Comparison of ENCODE assay signal across 28 mouse cellular contexts in the genomic region with DNA sequence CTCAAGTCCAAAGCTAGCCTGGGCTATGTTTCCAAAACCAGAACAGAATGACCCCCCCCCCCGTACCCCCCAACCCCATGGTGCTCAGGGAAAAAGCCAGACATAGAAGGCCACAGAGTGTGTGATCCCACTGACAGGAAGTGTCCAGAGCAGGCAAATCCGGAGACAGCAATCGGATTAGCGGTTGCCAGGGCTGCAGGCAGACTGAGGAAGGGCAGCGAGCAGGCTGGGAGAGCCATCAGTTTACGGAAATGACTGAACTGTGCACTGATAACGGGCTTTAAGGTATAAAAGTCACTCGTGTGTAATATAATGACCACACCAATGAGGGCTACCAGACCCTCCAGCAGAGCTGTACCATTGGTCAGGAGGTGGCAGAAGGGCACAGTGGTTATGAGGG. TPM values are rescaled to one million over a fixed set of nuclear protein-coding genes. Genes with fewer than 3 reads are reported as not detected.
DNase-seq lines count a peak whose midpoint lies in the region; ATAC-seq lines count a peak whose summit lies in the region.
"Had no signal": no experiment of that assay in that cellular context is flagged by ENCODE, and none has a peak within 500 bp of the region (broad histone marks: within the 10 kb centered on the region; RNA-seq: fewer than 3 reads in every experiment).

No protein-coding gene starts in this region.

- H3K4me3 ChIP-seq in heart, embryonic 15.5 days: no peak overlapping the region
- no peak overlapping the region for H3K4me3 ChIP-seq in midbrain, embryonic 11.5 days (ENCODE audit: low read depth, low read length)
- no peak overlapping the region for H3K4me3 ChIP-seq in midbrain, embryonic 16.5 days (ENCODE audit: low read depth, low read length)
- H3K4me3 ChIP-seq: embryonic facial prominence, embryonic 15.5 days; forebrain, embryonic 15.5 days; limb, embryonic 13.5 days; liver, embryonic 12.5 days; myocyte; neural tube, embryonic 13.5 days had no signal

- 27% methylated on average over 8 of the region's 8 CpGs for WGBS in heart, embryonic 15.5 days
- 8% methylated on average over 8 of the region's 8 CpGs for whole genome bisulfite sequencing in midbrain, embryonic 11.5 days
- 9% methylated on average over 8 of the region's 8 CpGs for whole genome bisulfite sequencing in midbrain, embryonic 16.5 days

- peak; percentile 29; the same call in 1 of the 2 replicates for ATAC-seq in heart, embryonic 15.5 days (replicated peaks; ENCODE audit: insufficient number of reproducible peaks, insufficient read depth, low FRiP score, low read depth)
- ATAC-seq in midbrain, embryonic 11.5 days (ENCODE audit: low FRiP score): peak; percentile 40; the same call in 1 of the 2 replicates
- ATAC-seq in midbrain, embryonic 16.5 days: no peak
- ATAC-seq: activated CD4-positive, CD25-positive, alpha-beta regulatory T cell, adult 4 months; forebrain, embryonic 15.5 days; liver, embryonic 12.5 days had no signal

- no peaks in the 10 kb centered on the region for H3K9me3 ChIP-seq in heart, embryonic 15.5 days (replicated peaks)
- H3K9me3 ChIP-seq in midbrain, embryonic 11.5 days (ENCODE audit: control insufficient read depth, low read length): no peaks in the 10 kb centered on the region
- H3K9me3 ChIP-seq in midbrain, embryonic 16.5 days (replicated peaks; ENCODE audit: control insufficient read depth, low read length, poor library complexity, severe bottlenecking): no peaks in the 10 kb centered on the region
- H3K9me3 ChIP-seq: embryonic facial prominence, embryonic 15.5 days; forebrain, embryonic 15.5 days; G1E; limb, embryonic 13.5 days; liver, embryonic 12.5 days; neural tube, embryonic 13.5 days had no signal

- no peak overlapping the region for H3K9ac ChIP-seq in heart, embryonic 15.5 days
- H3K9ac ChIP-seq in midbrain, embryonic 11.5 days (ENCODE audit: low read length): no peak overlapping the region
- 0 out of 2 replicates have a peak overlapping the region, but pooled peaks have one; percentile 30 for H3K9ac ChIP-seq in midbrain, embryonic 16.5 days (ENCODE audit: low read depth, low read length)
- H3K9ac ChIP-seq: embryonic facial prominence, embryonic 15.5 days; forebrain, embryonic 15.5 days; limb, embryonic 13.5 days; liver, embryonic 12.5 days; neural tube, embryonic 13.5 days had no signal

- H3K27me3 ChIP-seq in heart, embryonic 15.5 days: no peaks in the 10 kb centered on the region
- no peaks in the 10 kb centered on the region for H3K27me3 ChIP-seq in midbrain, embryonic 11.5 days (ENCODE audit: control insufficient read depth, insufficient read depth, low read length)
- H3K27me3 ChIP-seq in midbrain, embryonic 16.5 days (ENCODE audit: control insufficient read depth, insufficient read depth, low read depth, low read length): no peaks in the 10 kb centered on the region
- H3K27me3 ChIP-seq: embryonic facial prominence, embryonic 15.5 days; forebrain, embryonic 15.5 days had no signal

- H3K27ac ChIP-seq in heart, embryonic 15.5 days: no peak overlapping the region
- no peak overlapping the region; the same call in 1 of the 2 replicates for H3K27ac ChIP-seq in midbrain, embryonic 11.5 days (ENCODE audit: low read depth, low read length)
- peak overlapping the region; percentile 18; the same call in 1 of the 2 replicates for H3K27ac ChIP-seq in midbrain, embryonic 16.5 days (ENCODE audit: low read length)
- H3K27ac ChIP-seq: embryonic facial prominence, embryonic 15.5 days; forebrain, embryonic 15.5 days; limb, embryonic 13.5 days; liver, embryonic 12.5 days; neural tube, embryonic 13.5 days had no signal

- H3K4me1 ChIP-seq in heart, embryonic 15.5 days (replicated peaks): peaks cover 12% of the 10 kb centered on the region
- peaks cover 4% of the 10 kb centered on the region for H3K4me1 ChIP-seq in midbrain, embryonic 11.5 days (ENCODE audit: control insufficient read depth, insufficient read depth, low read length)
- H3K4me1 ChIP-seq in midbrain, embryonic 16.5 days (ENCODE audit: control insufficient read depth, insufficient read depth, low read length): 0 out of 2 replicates have a peak, but pooled peaks cover 3% of the 10 kb centered on the region
- H3K4me1 ChIP-seq: limb, embryonic 13.5 days; neural tube, embryonic 13.5 days had no signal

- no peak overlapping the region for H3K4me2 ChIP-seq in heart, embryonic 15.5 days
- no peak overlapping the region for H3K4me2 ChIP-seq in midbrain, embryonic 11.5 days
- H3K4me2 ChIP-seq in midbrain, embryonic 16.5 days (ENCODE audit: low read length): no peak overlapping the region
- H3K4me2 ChIP-seq: embryonic facial prominence, embryonic 15.5 days; forebrain, embryonic 15.5 days; limb, embryonic 13.5 days; liver, embryonic 12.5 days; neural tube, embryonic 13.5 days had no signal

- H3K36me3 ChIP-seq in heart, embryonic 15.5 days: no peaks in the 10 kb centered on the region
- no peaks in the 10 kb centered on the region for H3K36me3 ChIP-seq in midbrain, embryonic 11.5 days (ENCODE audit: control insufficient read depth, insufficient read depth, low read length)
- H3K36me3 ChIP-seq in midbrain, embryonic 16.5 days (ENCODE audit: control insufficient read depth, insufficient read depth, low read length): no peaks in the 10 kb centered on the region
- H3K36me3 ChIP-seq: embryonic facial prominence, embryonic 15.5 days; forebrain, embryonic 15.5 days; G1E; limb, embryonic 13.5 days; liver, embryonic 12.5 days; neural tube, embryonic 13.5 days had no signal

- DNase-seq in heart, adult 9 months (ENCODE audit: low spot score in 2 of 2): no peak
- DNase-seq in retina, adult 2 months (ENCODE audit: low read depth, low spot score): peak; percentile 62
- no peak for DNase-seq in retina, embryonic 14.5 days (ENCODE audit: low spot score)
- no peak for DNase-seq in midbrain, embryonic 11.5 days (ENCODE audit: low spot score, missing footprints)
- DNase-seq in cerebellum, postnatal 14 days: no peak
- DNase-seq in lung, postnatal 36 days: no peak
- DNase-seq: adrenal gland, postnatal 10 days; B cell, adult 2 months; cerebellum, adult 2 months; cerebellum, postnatal 36 days; gastrocnemius, postnatal 14 days; heart, adult 18-20 months; kidney, adult 9 months; kidney, postnatal 4 days; lung, adult 18-20 months; lung, postnatal 10 days; thymus, postnatal 14 days had no signal

RNA-seq across cellular contexts. Expression of gene 1190005I06Rik, which starts 6.2 kb away (rescaled TPM):
- polyA plus RNA-seq in heart, embryonic 15.5 days (2015; fragmentation: Nextera tagmentation; extraction: Ambion mirVana): 3.0 and 4.4 TPM in 2 replicates
- polyA plus RNA-seq in midbrain, embryonic 11.5 days (2014; fragmentation: Nextera tagmentation; extraction: Ambion mirVana): 2.9 and 4.4 TPM in 2 replicates
- polyA plus RNA-seq in midbrain, embryonic 16.5 days (2015; fragmentation: Nextera tagmentation; extraction: Ambion mirVana): 18.2 and 22.2 TPM in 2 replicates
- polyA plus RNA-seq: activated CD4-positive, CD25-positive, alpha-beta regulatory T cell, adult 4 months had no signal

RNA-seq across cellular contexts. Expression of gene Gm27021, which starts 26.6 kb away (rescaled TPM):
- 2.1 and 2.5 TPM in 2 replicates for polyA plus RNA-seq in heart, embryonic 15.5 days (2015; fragmentation: Nextera tagmentation; extraction: Ambion mirVana)
- polyA plus RNA-seq in midbrain, embryonic 11.5 days (2014; fragmentation: Nextera tagmentation; extraction: Ambion mirVana): 3.4 and 3.5 TPM in 2 replicates
- polyA plus RNA-seq in midbrain, embryonic 16.5 days (2015; fragmentation: Nextera tagmentation; extraction: Ambion mirVana): 4.7 and 5.6 TPM in 2 replicates
- polyA plus RNA-seq: activated CD4-positive, CD25-positive, alpha-beta regulatory T cell, adult 4 months; heart, embryonic 16.5 days had no signal

RNA-seq across cellular contexts. Expression of gene Cox4i1, which starts 26.8 kb away (rescaled TPM):
- 1,832 and 2,366 TPM in 2 replicates for polyA plus RNA-seq in heart, embryonic 15.5 days (2015; fragmentation: Nextera tagmentation; extraction: Ambion mirVana)
- 937 and 953 TPM in 2 replicates for polyA plus RNA-seq in midbrain, embryonic 11.5 days (2014; fragmentation: Nextera tagmentation; extraction: Ambion mirVana)
- 1,051 and 1,134 TPM in 2 replicates for polyA plus RNA-seq in midbrain, embryonic 16.5 days (2015; fragmentation: Nextera tagmentation; extraction: Ambion mirVana)

RNA-seq across cellular contexts. Expression of gene Emc8, which starts 27.1 kb away (rescaled TPM):
- polyA plus RNA-seq in heart, embryonic 15.5 days (2015; fragmentation: Nextera tagmentation; extraction: Ambion mirVana): 144 and 163 TPM in 2 replicates
- 292 and 306 TPM in 2 replicates for polyA plus RNA-seq in midbrain, embryonic 11.5 days (2014; fragmentation: Nextera tagmentation; extraction: Ambion mirVana)
- 99.5 and 105 TPM in 2 replicates for polyA plus RNA-seq in midbrain, embryonic 16.5 days (2015; fragmentation: Nextera tagmentation; extraction: Ambion mirVana)

RNA-seq across cellular contexts. Expression of gene Gins2, which starts 52.1 kb away (rescaled TPM):
- polyA plus RNA-seq in heart, embryonic 15.5 days (2015; fragmentation: Nextera tagmentation; extraction: Ambion mirVana): 43.9 and 56.2 TPM in 2 replicates
- polyA plus RNA-seq in midbrain, embryonic 11.5 days (2014; fragmentation: Nextera tagmentation; extraction: Ambion mirVana): 113 and 120 TPM in 2 replicates
- polyA plus RNA-seq in midbrain, embryonic 16.5 days (2015; fragmentation: Nextera tagmentation; extraction: Ambion mirVana): 10.7 and 13.3 TPM in 2 replicates
